Mouse (Mus musculus): ENCODE measurements at regions not wholly inside any gene's neighbourhood (a gene's known extent, or its start where the extent isn't known, plus 50 kb on each side); places are given as distances from the start of the nearest gene placed in this dataset.

DNA sequence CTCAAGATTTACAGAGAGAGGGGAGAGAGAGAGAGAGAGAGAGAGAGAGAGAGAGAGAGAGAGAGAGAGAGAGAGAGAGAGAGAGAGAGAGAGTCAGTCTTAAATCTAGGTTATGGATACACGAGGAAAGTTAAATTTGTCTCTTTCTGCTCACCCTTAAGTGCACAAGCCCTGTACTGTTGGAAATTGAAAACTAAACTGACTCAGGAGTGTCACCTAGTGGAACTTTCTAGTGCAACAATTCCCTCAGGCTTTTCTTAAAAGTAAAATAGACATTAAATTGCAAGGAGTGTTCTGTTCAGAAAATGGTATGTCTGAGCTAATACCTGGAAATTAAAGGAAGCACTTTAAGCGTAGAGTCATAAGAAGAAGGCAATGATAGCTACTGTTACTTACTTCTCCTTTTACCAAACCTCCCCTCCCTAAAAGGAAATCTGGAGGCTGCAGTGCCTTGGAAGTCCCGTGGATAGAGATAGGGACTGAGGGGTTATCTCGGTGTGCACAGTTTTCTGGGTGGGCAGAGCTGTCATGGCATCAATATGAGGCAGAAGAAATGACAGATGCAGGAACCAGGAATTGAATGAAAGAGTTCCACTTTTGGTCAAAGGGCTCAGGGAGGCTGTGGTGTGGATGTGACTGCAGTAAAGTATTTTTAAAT lies 193.3 kb downstream of the Alx1 start:
- H3K36me3 ChIP-seq (ENCODE audit: control insufficient read depth, insufficient read depth, low read length) = no peaks in the 10 kb centered on the region
- H3K4me1 ChIP-seq (ENCODE audit: control insufficient read depth, insufficient read depth, low read length) = no peaks in the 10 kb centered on the region
- no peaks in the 10 kb centered on the region for H3K27me3 ChIP-seq (ENCODE audit: control insufficient read depth, insufficient read depth, low read length)
- peak; percentile 39; the same call in 1 of the 2 replicates for TF ChIP-seq CTCF (IDR thresholded peaks at IDR 0.05; ENCODE audit: low read depth, low read length)
- TF ChIP-seq POLR2A (IDR thresholded peaks at IDR 0.05; ENCODE audit: extremely low read depth, insufficient read depth, low read length) = no peak
- WGBS = 33% methylated on average over 4 of the region's 4 CpGs
- H3K9ac ChIP-seq (ENCODE audit: low read depth, low read length) = no peak overlapping the region
- no peaks in the 10 kb centered on the region for H3K79me2 ChIP-seq (ENCODE audit: control insufficient read depth, insufficient read depth, low read length)
- no peak overlapping the region for H3K27ac ChIP-seq (replicated peaks; ENCODE audit: insufficient read depth, low read depth, low read length)
- no peak overlapping the region for H3K4me3 ChIP-seq (ENCODE audit: insufficient read depth, low read depth, low read length)
- DNase-seq (ENCODE audit: extremely low read depth, low read depth, low spot score) = peak; percentile 8

DNA sequence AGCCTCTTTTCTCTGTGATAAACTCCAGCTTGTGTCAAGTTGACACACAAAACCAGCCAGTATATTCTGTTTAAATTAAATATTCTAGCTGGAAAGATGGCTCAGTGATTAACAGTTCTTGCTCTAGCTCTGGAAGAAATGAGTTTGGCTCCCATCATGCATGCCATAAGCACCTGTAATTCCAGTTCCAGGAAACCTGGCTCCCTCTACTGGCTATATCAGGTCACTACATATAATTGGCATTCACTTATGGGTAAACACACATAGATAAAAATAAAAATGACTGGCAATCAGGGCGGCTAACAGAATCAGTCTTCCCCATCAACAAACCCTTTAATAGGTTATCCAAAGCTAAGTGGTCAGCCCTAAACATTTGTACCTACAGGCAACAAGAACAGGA lies 194.2 kb downstream of the Alx1 start:
- no peaks in the 10 kb centered on the region for H3K27me3 ChIP-seq (ENCODE audit: control insufficient read depth, insufficient read depth, low read length)
- TF ChIP-seq POLR2A (IDR thresholded peaks at IDR 0.05; ENCODE audit: extremely low read depth, insufficient read depth, low read length) = no peak
- peak; percentile 46 for TF ChIP-seq CTCF (IDR thresholded peaks at IDR 0.05; ENCODE audit: low read depth, low read length)
- H3K27ac ChIP-seq (replicated peaks; ENCODE audit: insufficient read depth, low read depth, low read length) = no peak overlapping the region
- H3K9ac ChIP-seq (ENCODE audit: low read depth, low read length) = no peak overlapping the region
- H3K4me1 ChIP-seq (ENCODE audit: control insufficient read depth, insufficient read depth, low read length) = no peaks in the 10 kb centered on the region
- WGBS = 23% methylated on average over 1 of the region's 1 CpGs
- H3K36me3 ChIP-seq (ENCODE audit: control insufficient read depth, insufficient read depth, low read length) = no peaks in the 10 kb centered on the region
- no peaks in the 10 kb centered on the region for H3K79me2 ChIP-seq (ENCODE audit: control insufficient read depth, insufficient read depth, low read length)
- DNase-seq (ENCODE audit: extremely low read depth, low read depth, low spot score) = peak; percentile 34
- H3K4me3 ChIP-seq (ENCODE audit: insufficient read depth, low read depth, low read length) = no peak overlapping the region

DNA sequence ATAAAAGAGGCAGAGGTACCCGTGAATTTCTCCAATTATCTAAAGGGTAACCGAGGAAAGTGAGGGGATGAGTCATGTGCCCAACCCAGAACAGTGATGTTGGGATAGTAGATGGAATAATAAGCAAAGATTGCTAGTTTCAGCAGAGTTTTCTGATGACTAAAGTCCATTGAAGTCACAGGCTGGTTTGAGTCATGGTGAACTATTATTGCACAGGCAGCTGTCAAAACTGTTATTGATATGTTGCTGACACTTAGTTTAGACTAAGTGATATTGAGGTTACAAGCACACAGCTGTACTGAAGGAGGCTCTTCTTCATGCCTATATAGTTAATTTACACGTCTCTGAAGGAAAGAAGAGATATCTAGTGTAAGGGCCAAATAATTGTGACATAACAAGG lies 200.4 kb downstream of the Alx1 start:
- no peaks in the 10 kb centered on the region; the same call in 1 of the 2 replicates for H3K27me3 ChIP-seq (ENCODE audit: control insufficient read depth, insufficient read depth, low read length)
- TF ChIP-seq CTCF (IDR thresholded peaks at IDR 0.05; ENCODE audit: low read depth, low read length) = no peak
- TF ChIP-seq POLR2A (IDR thresholded peaks at IDR 0.05; ENCODE audit: extremely low read depth, insufficient read depth, low read length) = no peak
- 60% methylated on average over 3 of the region's 3 CpGs for WGBS
- H3K36me3 ChIP-seq (ENCODE audit: control insufficient read depth, insufficient read depth, low read length) = no peaks in the 10 kb centered on the region
- no peak overlapping the region for H3K9ac ChIP-seq (ENCODE audit: low read depth, low read length)
- no peaks in the 10 kb centered on the region for H3K79me2 ChIP-seq (ENCODE audit: control insufficient read depth, insufficient read depth, low read length)
- H3K4me1 ChIP-seq (ENCODE audit: control insufficient read depth, insufficient read depth, low read length) = no peaks in the 10 kb centered on the region
- DNase-seq (ENCODE audit: extremely low read depth, low read depth, low spot score) = no peak
- no peak overlapping the region for H3K4me3 ChIP-seq (ENCODE audit: insufficient read depth, low read depth, low read length)
- H3K27ac ChIP-seq (replicated peaks; ENCODE audit: insufficient read depth, low read depth, low read length) = no peak overlapping the region

DNA sequence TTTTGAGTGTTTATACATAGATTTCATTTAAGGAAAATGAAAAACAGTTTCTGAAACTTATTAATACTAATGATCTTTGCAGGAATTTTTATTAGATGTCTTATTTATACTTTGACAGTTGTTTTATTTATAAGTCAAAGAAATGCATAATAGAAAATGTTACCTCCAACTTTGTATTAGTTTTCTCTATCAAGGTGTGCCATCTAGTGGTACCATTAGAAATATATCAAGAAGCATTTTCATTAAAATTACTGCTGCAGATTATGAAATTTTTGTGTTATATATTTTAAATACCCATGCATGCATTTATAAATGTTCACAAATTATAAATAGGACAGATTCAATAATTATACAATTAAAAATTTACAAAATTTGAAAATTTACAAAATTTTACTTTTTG lies 206.6 kb downstream of the Alx1 start:
- no peaks in the 10 kb centered on the region for H3K79me2 ChIP-seq (ENCODE audit: control insufficient read depth, insufficient read depth, low read length)
- H3K36me3 ChIP-seq (ENCODE audit: control insufficient read depth, insufficient read depth, low read length) = no peaks in the 10 kb centered on the region
- peak; percentile 3 for DNase-seq (ENCODE audit: extremely low read depth, low read depth, low spot score)
- H3K4me3 ChIP-seq (ENCODE audit: insufficient read depth, low read depth, low read length) = no peak overlapping the region
- no peaks in the 10 kb centered on the region for H3K4me1 ChIP-seq (ENCODE audit: control insufficient read depth, insufficient read depth, low read length)
- no peaks in the 10 kb centered on the region; the same call in 1 of the 2 replicates for H3K27me3 ChIP-seq (ENCODE audit: control insufficient read depth, insufficient read depth, low read length)
- no peak for TF ChIP-seq POLR2A (IDR thresholded peaks at IDR 0.05; ENCODE audit: extremely low read depth, insufficient read depth, low read length)
- peak; percentile 55; the same call in 1 of the 2 replicates for TF ChIP-seq CTCF (IDR thresholded peaks at IDR 0.05; ENCODE audit: low read depth, low read length)
- no peak overlapping the region for H3K9ac ChIP-seq (ENCODE audit: low read depth, low read length)
- no peak overlapping the region for H3K27ac ChIP-seq (replicated peaks; ENCODE audit: insufficient read depth, low read depth, low read length)

DNA sequence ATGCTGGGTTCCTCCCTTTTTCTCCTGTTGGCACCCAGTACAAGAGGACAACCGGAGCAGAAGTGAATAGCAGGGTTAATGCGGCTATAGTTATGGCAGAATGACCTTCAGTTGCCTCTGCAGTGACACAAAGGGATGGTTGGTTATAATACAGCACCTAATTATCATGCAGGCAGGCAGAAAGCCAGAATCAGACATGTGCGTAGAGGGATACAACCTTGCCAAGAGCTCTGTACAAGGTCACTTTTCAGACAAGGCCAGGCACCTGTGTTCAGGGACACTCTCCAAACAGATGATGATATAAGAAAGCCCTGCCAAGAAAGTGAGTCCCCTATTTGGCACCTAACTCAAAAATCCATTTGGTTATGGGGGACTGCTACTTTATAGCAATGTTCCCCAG lies 228.6 kb downstream of the Alx1 start:
- H3K79me2 ChIP-seq (ENCODE audit: control insufficient read depth, insufficient read depth, low read length) = no peaks in the 10 kb centered on the region
- WGBS = 77% methylated on average over 3 of the region's 3 CpGs
- no peak overlapping the region for H3K27ac ChIP-seq (replicated peaks; ENCODE audit: insufficient read depth, low read depth, low read length)
- H3K4me1 ChIP-seq (ENCODE audit: control insufficient read depth, insufficient read depth, low read length) = no peaks in the 10 kb centered on the region
- no peak overlapping the region for H3K9ac ChIP-seq (ENCODE audit: low read depth, low read length)
- DNase-seq (ENCODE audit: extremely low read depth, low read depth, low spot score) = no peak
- H3K4me3 ChIP-seq (ENCODE audit: insufficient read depth, low read depth, low read length) = no peak overlapping the region
- no peak for TF ChIP-seq CTCF (IDR thresholded peaks at IDR 0.05; ENCODE audit: low read depth, low read length)
- no peak for TF ChIP-seq POLR2A (IDR thresholded peaks at IDR 0.05; ENCODE audit: extremely low read depth, insufficient read depth, low read length)
- H3K27me3 ChIP-seq (ENCODE audit: control insufficient read depth, insufficient read depth, low read length) = no peaks in the 10 kb centered on the region
- H3K36me3 ChIP-seq (ENCODE audit: control insufficient read depth, insufficient read depth, low read length) = no peaks in the 10 kb centered on the region

DNA sequence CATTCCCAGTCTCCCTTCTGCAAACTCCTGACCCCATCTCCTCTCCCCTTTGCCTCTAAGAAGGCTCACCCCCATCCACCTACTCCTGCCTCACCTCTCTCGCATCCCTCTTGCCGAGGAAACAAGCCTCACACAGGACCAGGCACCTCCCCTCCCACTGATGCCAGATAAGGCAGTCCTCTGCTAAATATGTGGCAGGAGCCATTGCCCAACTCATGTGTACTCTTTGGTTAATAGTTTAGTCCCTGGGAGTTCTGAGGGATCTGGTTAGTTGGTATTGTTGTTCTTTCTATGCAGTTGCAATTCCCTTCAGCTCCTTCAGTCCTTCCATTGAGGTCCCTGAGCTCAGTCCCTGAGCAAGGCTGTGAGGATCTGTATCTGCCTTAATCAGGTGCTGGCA lies 250.8 kb downstream of the Alx1 start:
- H3K27me3 ChIP-seq (ENCODE audit: control insufficient read depth, insufficient read depth, low read length) = no peaks in the 10 kb centered on the region
- no peak overlapping the region for H3K4me3 ChIP-seq (ENCODE audit: insufficient read depth, low read depth, low read length)
- peak; percentile 15 for DNase-seq (ENCODE audit: extremely low read depth, low read depth, low spot score)
- H3K27ac ChIP-seq (replicated peaks; ENCODE audit: insufficient read depth, low read depth, low read length) = no peak overlapping the region
- H3K79me2 ChIP-seq (ENCODE audit: control insufficient read depth, insufficient read depth, low read length) = no peaks in the 10 kb centered on the region
- no peaks in the 10 kb centered on the region for H3K4me1 ChIP-seq (ENCODE audit: control insufficient read depth, insufficient read depth, low read length)
- WGBS = 16% methylated on average over 2 of the region's 2 CpGs
- TF ChIP-seq POLR2A (IDR thresholded peaks at IDR 0.05; ENCODE audit: extremely low read depth, insufficient read depth, low read length) (no peak), CTCF (IDR thresholded peaks at IDR 0.05; ENCODE audit: low read depth, low read length) (no peak)
- no peaks in the 10 kb centered on the region for H3K36me3 ChIP-seq (ENCODE audit: control insufficient read depth, insufficient read depth, low read length)
- no peak overlapping the region for H3K9ac ChIP-seq (ENCODE audit: low read depth, low read length)

Measured in liver, adult 2 months (tissue).